Mouse (Mus musculus) ovary, adult 18-20 months (tissue): ENCODE results near the gene Poc1b.
"Not testable (repeated sequence)": the region's sequence is repeated elsewhere in the genome, so short reads cannot be mapped to it uniquely, and the experiment has no call there.

ENCODE experiments used
- DNase-seq: peaks from one replicate; pipeline ENCODE4 v3.0.0; 2022; ENCODE audit warnings: low spot score, mixed read lengths

The Poc1b gene

DNA sequence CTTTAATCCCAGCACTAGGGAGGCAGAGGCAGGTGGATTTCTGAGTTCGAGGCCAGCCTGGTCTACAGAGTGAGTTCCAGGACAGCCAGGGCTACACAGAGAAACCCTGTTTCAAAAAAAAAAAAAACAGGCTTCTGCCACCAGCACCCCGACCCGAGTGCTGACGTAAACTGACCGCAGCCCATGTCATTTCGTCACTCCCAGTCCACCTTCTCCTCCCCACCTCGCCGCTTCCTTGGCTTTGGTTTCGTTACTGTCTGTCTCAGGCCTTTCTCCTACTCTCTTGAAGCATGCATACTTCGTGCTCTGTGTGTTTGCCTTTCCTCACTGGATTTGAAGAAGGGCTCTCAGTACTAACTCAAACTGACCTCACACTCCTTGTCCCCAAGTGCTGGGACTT lies 50.9 kb downstream of the Poc1b start:
- not testable (repeated sequence) for DNase-seq

DNA sequence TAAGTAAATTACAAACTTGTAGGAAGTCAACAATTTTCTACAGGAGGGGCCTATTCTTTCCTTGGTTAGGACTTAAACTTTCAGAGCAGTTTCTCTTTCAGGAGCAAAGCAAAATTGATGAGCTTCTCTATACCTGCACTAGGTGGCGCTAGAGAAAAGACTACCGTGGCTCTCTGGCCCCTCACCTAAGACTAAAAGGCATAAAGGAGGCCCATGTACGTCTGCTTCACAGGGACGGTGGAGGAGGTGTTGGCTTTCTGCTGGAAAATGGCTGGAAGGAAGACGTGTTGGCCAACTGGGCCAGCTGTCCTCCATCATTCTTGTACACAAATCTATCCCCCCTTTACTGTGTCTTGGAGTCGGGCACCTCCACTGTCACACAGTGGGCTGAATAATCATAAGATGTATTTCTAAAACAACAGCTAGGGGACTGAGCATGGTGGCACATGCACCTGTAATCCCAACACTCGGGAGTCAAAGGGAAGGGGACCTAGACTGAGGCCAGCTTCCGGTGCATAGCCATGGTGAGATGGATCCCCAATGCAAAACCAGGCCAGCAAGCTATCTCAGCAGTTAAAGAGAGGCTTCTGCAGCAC lies 55.2 kb downstream of the Poc1b start:
- DNase-seq, result no peak

DNA sequence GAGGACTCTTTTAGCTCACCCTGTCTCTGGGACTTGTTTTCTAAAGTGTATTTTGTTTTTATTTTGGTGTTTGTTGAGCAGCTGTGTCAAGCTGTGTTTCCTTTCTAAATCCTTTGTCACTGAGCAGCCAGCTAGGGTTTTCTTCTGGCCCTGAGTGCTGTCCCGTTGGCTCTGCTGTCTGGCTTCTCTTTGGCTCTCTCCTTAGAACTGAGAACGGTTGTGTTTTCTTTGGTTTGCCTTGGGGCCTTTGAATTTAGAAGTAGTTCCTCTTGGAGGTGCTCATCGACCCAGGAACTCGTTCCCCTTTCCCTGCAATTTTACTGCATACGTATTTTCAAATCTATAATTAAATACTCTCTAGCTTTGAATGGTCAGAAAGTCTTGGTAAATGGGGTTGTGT lies 56.2 kb downstream of the Poc1b start:
- DNase-seq, result no peak

DNA sequence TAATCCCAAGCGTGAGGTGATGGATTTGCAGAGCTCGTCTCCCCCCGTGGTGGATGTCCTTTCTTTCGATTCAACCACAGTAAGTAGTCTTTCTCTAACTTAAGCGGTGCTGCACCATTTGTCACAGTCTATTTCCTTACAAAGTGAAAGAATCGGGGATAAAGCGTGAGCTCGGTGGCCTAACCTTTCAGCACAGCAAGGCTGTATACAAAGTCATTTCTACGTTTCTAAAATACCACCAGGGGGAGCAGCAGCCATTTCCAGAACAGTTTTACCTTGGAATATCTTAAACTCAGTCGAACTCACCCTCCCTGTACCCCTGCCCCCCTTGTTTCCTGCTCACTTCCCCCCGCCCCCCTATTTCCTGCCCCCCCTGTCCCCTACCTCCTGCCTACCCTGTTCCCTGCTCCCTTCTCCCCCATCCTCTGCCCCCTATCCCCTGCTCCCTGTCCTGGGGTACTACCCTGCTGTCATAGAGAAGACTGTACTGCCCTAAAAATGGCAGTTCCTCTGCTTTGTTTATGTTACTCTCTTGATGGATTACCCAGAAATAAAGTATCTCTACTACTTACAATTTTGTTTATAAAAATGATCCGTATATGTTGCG lies 58.1 kb downstream of the Poc1b start:
- DNase-seq, result no peak

DNA sequence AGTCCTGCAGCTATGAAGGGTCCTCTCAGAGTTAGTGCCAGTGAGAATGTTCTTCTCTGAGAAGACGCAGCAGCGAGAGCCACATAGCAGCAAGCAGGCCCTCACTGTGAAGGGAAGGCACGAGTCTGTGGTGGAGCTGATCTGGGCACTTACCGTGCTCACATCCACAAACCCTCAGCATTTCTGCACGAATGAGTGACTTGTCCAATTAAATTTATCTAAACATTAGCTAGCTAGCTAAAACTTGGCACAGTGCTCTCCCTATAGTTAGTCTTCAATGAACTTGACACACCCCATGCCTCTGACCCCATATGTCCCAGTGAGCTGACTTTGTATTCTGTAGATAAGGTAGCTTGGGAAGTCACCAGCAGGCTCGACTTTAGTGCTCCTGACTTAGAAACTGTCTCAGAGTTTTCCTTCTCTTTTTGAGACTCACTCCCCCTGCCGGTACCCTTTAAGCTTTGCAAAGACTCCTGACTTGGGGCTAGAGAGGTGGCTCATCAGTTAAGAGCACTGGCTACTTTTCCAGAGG lies 59.0 kb downstream of the Poc1b start:
- no peak for DNase-seq

DNA sequence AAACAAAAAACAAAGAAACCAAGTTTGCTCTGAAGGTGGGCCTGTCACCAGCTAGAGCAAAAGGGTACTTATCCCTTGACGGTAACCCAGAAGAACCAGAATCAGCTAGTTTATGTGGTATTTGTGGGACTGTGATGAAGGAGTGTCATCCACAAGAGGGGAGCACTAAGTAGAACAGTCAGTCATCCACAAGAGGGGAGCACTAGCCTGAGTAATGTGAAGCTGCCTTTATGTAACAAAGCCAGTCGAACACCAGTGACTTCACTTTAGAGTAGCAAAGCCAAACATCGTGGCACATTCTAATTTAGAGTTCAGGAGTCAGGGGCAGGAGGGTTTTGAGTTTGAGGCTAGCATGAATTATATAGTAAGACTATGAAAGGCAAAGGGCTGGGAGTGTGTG lies 59.6 kb downstream of the Poc1b start:
- DNase-seq, result no peak

DNA sequence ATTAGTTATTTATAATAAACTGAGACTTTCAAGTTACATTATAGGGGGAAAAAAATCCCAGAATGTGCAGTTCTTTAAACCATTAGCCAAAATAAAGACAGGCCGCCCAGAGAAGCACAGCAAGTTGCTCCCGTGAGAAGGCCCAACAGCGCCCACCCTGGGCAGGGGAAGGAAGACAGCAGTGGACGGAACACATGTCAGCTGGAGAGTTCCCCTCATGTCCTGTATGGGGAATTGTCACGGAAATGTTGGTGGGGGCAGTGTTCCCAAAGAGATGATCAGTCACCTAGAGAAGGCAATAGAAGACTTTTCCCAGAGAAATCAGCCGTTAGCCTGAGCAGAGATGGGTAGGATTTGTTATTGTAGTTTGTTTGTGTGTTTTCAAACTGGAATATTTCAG lies 61.6 kb downstream of the Poc1b start:
- no peak for DNase-seq

DNA sequence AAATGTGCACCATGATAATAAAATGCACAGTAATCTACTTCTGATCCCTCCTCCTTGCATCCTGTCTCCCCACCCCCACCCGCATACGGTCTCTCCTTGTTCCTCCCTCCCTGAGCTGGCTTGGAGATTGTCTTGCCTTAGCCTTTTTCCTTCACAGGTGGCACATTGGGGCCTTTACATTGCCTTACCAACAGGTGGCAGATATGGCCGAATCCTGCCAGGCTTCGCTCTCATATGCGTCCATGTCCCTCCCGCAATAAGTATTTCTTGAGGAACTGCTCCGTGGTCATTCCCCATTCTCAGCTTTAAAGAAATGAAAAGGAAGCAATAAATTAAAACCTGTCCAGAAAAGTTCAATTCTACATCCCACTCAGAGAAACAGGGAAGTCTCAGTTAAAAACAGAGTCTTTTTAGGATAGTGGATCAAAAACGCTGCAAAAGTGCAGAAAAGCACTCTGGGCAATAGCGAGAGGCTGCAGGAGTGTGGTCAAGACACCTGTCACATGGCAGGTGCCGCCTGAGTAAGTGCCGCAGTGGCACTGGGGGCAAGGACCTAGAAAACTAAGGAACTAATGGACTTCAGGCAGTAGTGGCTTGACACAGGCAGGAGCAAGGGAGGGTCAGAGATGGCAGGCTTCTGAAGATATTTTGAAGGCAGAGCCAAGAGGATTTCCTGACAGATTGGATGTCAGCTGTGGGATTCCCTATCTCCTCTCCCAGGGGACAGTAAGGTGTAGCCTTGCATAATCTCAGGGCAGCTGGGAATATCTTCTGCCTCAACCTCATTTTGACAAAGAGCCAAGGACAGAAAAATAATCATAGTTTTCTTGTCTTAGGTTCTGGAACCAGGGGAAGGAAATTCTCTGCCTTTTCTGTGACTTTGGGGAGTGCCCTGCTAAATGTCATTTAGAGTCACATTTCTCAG lies 62.3 kb downstream of the Poc1b start:
- no peak for DNase-seq

DNA sequence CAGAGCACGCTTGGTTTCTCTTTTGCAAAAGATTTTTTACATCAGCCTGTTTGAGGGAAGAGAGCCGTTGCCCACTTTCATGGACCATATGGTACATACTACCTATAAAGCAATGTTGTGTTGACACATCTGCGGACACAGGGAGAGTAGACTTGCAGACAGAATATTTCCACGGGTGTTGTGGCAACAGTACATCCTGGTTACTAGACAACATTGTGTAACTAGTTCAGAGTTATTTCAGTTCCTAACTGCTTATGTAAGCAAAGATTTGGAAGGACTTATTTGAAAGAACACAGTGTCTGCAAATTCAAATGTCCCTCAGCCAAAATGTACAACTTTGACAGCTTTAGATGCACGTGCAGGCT lies 62.9 kb downstream of the Poc1b start:
- no peak for DNase-seq

DNA sequence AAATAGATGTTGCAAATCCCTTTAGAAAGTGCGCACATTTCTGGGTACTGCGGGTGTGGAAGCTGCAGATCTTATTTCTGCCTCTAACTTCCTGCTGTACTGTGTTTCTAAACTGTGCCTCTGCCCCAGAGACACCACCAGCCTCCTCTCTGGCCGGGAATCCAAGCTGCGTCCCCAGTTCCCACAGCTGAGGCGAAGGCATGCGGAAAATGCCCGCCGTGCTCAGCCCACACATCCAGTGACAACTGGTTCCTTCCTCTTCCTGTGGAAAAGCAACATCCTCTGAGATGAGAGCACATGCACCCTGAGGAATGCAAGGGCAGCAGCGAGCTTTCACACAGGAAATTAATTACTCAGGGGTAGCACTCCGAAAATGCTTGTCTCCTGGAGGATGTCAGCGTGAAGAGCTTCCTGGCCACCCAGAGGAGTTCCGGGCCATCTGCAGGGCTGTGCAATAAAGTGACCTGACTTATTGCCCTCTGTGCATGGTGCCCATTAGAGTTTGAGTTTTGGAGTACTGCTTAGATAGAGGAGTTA lies 65.2 kb downstream of the Poc1b start:
- DNase-seq, result peak; percentile 12

DNA sequence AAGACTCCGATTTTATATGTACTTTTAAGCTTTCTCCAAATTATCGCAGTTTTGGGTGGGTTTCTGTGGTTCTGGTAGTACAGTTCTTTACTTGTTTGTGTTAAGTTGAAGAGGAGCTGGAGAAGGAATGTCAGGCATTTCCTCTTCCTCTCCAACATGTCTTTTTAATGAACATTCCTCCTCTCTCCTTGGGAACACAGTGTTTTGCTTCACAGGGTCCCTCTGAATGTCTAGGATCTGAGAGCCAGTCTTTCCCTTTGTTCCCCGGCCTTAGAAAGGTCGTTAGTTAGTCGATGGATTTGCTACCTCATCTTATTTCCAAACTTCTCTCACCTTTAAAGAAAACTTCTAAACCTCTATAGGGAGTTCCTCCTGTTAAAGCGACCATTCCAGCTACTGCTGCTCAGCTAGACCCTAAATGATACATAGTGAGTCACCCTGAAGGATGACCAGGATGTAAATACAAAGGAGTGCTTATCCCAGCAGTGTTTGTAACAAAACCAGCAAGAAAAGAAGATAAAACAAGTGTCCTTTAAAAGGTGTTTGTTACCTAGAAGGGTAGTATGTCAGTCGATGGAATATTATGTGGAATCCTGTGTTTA lies 66.2 kb downstream of the Poc1b start:
- DNase-seq, result no peak

DNA sequence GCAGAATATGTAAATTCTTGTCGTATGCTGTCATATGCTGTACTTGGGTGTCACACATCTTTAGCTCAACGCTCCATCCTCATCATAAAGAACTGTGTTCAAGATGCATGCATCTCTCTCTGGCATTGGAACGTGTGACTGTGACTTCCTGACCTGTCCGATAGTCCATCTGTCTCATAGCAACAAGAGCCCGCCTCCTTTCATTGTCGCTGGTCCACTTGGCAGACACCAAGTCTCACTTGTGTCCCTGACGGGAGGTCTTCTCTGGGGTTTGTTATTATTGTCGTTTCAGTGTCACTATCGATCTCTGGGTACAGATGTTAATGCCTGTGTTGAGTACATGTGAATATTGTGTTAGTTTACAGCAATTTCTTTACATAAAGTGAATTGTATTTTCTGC lies 70.1 kb downstream of the Poc1b start:
- no peak for DNase-seq

DNA sequence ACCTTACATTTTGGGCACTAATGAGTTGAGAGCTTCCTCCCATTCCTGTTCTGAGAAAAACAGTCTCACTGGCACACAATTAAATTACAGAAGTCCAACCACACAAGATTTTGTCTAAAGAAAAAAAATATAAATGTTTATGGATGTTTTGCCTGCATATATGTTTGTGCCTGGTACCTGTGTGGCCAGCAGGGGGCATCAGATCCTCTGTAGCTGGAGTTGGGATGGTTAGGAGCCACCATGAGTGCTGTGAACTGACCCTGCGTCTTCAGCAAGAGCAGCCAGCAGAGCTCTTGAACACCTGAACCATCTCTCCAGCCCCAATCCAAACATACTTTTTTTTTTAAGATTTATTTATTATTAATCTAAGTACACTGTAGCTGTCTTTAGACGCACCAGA lies 71.3 kb downstream of the Poc1b start:
- DNase-seq, result no peak

DNA sequence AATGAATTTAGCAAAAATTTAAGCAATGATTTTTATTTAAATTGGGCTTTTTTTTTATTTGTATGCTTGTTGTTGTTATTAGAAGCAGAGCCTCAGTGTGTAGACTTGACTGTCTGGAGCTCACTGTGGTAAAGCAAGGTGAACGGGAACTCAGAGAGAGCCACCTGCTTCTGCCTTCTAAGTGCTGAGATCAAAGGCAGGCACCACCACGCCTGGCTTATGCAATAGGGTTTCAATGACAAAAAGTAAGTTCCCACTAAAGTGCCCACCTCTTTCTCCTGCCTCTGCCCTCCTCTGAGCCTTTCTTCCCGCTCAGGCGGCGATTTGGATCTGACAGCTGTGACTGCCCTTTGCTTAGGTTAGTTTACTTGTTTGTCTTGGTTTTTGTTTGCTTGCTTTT lies 72.3 kb downstream of the Poc1b start:
- DNase-seq, result no peak

DNA sequence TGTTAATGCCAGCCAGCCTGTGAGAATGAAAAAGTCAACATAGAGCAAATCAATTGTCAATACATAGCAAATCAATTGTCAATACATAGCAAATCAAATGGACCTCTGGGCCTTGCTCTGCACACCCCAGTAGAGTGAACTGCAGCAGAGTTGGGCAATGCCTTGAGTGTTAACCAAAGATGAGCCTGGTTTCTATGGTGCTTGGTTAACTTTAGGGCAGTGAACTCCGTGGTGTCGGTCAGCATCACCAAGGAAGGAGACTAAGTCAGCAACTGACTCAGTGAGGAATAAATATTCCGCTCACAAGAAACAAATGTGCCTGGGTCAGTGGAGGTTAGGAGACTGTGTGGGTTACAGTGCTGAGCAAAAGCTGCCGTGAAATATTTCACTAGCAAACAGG lies 72.7 kb downstream of the Poc1b start:
- no peak for DNase-seq

DNA sequence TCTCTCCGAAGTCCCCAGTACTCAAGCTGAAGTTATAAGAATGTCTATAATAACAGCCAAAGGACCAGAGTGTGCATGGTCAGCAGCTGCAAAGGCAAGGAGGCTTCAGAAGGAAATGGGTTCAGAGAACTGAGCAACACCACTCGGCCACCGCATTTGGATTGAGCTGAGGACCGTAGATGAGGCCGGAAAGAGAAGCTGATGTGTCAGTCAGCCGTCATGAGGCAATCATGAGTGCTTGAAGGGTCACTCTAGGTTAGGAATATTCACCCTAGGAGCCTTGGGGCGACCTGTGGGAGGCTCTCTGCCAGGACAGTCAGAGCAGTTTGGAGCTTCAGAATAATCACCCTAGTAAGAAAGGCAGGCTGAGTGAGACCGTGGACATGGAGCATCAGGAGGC lies 74.7 kb downstream of the Poc1b start:
- DNase-seq, result no peak

DNA sequence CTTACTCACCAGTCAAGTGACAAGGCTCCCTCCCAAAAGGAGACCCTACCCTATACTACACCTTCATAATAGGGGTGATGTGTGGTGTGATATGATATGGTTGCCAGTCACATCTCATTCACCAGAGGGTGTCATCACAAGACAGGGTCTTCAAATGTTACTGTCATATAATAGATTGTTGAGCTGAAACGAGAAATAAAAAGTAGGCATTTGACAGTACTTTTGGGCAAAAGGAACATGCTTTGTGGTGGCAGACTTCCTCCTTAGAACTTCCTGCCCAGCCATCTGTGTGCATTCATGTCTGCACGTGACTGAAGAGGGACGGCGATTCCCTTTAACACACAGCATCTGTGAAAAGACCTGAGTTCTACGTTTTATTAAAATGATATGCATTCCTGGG lies 75.3 kb downstream of the Poc1b start:
- DNase-seq, result no peak

DNA sequence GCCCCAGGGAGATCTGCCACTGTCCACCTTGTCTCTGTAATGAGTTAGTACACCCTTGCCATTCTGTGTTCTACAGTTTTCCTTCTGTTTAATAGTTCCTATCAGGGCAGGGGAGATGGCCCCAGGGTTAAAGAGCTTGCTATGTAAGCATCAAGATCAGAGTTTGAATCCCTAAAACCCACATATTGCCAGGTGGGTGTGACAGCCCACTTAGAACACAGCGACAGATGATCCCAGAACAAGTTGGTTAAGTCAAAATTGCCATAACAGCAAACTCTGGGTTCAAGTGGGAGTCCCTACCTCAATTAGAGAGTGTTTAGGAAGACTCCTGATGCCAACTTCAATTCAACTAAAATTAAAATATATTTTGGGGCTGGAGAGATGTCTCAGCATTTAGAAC lies 81.3 kb downstream of the Poc1b start:
- no peak for DNase-seq

DNA sequence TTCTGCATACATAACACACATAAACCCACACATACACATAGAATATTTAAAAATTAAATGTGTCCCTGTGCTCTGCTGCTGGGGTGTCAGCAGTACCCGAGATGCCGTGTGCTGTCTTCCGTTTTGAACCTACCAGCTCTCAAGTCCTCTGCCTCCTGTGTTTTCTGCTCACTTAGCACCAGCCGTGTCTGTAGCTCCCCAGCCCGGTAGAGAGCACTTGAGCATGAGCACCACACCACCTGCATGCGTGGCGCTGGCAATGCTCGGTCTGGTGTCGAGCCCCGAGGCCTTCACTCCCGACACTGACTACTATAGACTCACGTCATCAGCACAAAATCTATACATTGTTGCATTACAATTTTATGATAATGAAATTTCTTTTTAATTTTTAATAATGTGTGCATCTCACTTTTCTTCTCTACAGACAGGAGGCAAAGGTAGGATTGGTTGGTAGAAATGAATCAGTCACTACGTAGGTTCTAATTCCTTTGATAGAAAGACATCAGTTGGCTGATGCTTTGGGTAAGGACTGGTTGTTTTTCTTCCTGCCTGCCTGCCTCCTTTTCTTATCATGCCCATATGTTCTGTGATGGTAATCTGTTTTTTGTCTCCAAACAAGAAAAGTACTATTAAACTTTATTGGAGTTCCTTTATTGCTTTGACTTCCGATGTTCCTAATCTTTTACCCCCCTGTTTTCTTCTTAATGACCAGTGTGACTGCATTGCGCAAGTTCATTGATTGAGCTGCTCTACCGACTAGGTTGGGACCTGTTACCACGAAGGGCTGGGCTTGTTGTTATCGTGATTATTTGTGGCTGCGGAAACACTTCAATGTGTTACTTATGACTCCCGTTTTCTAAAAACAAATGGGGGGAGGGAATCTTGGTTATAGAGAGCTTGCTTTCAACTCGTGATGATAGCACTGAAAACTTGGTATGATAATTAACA lies 82.1 kb downstream of the Poc1b start:
- DNase-seq, result no peak

DNA sequence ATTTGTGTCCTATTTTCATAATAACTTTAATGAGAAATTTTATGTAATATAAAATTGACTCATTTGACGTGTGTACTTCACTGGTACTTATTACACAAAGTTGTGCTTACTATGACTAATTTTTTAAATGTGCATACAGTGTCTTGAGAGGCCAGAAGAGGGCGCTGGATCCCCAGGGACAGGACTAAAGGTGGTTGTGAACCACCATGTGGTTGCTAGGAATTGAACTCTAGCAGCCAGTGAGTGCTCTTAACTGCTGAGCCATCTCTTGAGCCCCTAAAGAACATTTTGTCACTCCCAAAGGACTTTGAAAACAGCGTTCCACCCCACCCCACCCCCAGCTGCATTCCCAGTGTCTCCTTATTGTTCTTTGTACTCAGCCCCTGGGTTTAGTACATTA lies 84.0 kb downstream of the Poc1b start:
- DNase-seq, result no peak

DNA sequence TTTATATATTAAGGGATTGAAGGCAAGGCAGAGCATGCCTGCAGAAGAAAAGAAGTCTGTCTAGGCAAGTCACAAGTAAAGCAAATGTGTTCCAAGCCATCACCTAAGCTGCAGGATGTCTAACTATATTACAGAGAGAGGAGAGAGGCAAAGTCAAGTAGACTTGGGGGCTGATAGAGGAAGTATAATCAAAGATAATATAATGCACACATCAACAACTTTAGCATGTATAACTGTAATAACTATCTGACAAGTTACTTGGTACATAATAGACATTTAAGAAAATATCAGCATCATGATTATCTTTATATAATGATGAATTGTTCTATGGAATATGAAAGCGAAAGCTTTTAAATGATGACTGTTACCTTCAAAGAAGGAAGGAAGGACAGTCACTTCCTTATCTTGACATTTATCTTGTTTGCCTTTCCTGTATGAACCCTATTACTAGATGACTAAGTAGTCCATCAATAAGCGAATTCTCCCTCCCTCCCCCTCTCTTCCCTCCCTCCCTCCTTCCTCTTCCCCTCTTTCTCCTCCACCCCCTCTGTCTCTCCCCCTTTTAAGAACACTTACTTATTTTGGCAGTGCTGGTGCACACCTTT lies 87.7 kb downstream of the Poc1b start:
- no peak for DNase-seq
